Mouse (Mus musculus) CH12.LX (cell line): ENCODE data around the gene Chit1. TPM values are rescaled to one million over a fixed set of nuclear protein-coding genes. Genes with fewer than 3 reads are reported as not detected.

ENCODE experiments used
- DNase-seq: peaks from one replicate; pipeline ENCODE4 v3.0.0-alpha.2; 2013; ENCODE audit errors: extremely low read depth
- H3K27ac ChIP-seq: 2 replicates; pipeline ENCODE4 v1.5.1; 2012; ENCODE audit warnings: low read depth, mild to moderate bottlenecking, control low read depth, moderate library complexity; ENCODE audit not compliant: insufficient read depth
- H3K27me3 ChIP-seq: replicated peaks from 2 replicates; pipeline ENCODE3; 2012; ENCODE audit warnings: inconsistent platforms
- H3K36me3 ChIP-seq, 2 experiments: replicated peaks in 1 of 2; 2 replicates each; pipeline versions ENCODE3 to v1.6.1; 2012; ENCODE audit warnings: inconsistent platforms in 1 of 2, low read length in 1 of 2, mild to moderate bottlenecking in 1 of 2, mixed read lengths in 1 of 2, moderate library complexity in 1 of 2; ENCODE audit not compliant: control insufficient read depth in 1 of 2, insufficient read depth in 1 of 2
- H3K4me1 ChIP-seq, 2 experiments: 2 replicates each; pipeline ENCODE4 v1.6.1; 2012; ENCODE audit warnings: inconsistent platforms in 1 of 2, moderate library complexity in 1 of 2; ENCODE audit not compliant: insufficient read depth in 2 of 2, control insufficient read depth in 1 of 2
- H3K4me2 ChIP-seq: 2 replicates; pipeline ENCODE4 v1.6.1; 2012; ENCODE audit warnings: low read depth, mild to moderate bottlenecking, control low read depth; ENCODE audit not compliant: poor library complexity, insufficient read depth, severe bottlenecking
- H3K4me3 ChIP-seq, 3 experiments: fragments of 150-350 bp in 1 of 3; sonication (generic) in 1 of 3; replicated peaks in 1 of 3; 2 replicates each; pipeline versions ENCODE3 to v1.5.1; 2011 to 2012; ENCODE audit warnings: low read depth in 2 of 3, low read length in 2 of 3, mild to moderate bottlenecking in 2 of 3, moderate library complexity in 2 of 3, control low read depth in 1 of 3, improper control_type of control experiment in 1 of 3, inconsistent platforms in 1 of 3, mixed read lengths in 1 of 3; ENCODE audit not compliant: poor library complexity in 1 of 3
- H3K79me2 ChIP-seq: replicated peaks from 2 replicates; pipeline ENCODE4 v1.6.1; 2012; ENCODE audit warnings: mild to moderate bottlenecking, moderate library complexity; ENCODE audit not compliant: control insufficient read depth, poor library complexity, insufficient read depth, severe bottlenecking; ENCODE audit errors: extremely low read depth
- H3K9ac ChIP-seq: 2 replicates; pipeline ENCODE4 v1.6.1; 2012; ENCODE audit warnings: low read depth, mild to moderate bottlenecking, control low read depth, moderate library complexity; ENCODE audit not compliant: insufficient read depth
- H3K9me3 ChIP-seq: replicated peaks from 2 replicates; pipeline ENCODE3; 2012; ENCODE audit warnings: low read length, inconsistent platforms, mixed read lengths
- CHD1 ChIP-seq: IDR thresholded peaks from 2 replicates; pipeline ENCODE4 v1.6.1; 2012; ENCODE audit warnings: low read depth, low read length, improper control_type of control experiment, inconsistent platforms
- CHD2 ChIP-seq: IDR thresholded peaks from 2 replicates; pipeline ENCODE4 v1.6.1; 2011; ENCODE audit warnings: low read length, improper control_type of control experiment
- E2F4 ChIP-seq: IDR thresholded peaks from 2 replicates; pipeline ENCODE4 v1.6.1; 2011; ENCODE audit warnings: low read depth, low read length, improper control_type of control experiment; ENCODE audit not compliant: insufficient replicate concordance
- ELF1 ChIP-seq: IDR thresholded peaks from 2 replicates; pipeline ENCODE4 v1.6.1; 2014; ENCODE audit warnings: low read depth, mild to moderate bottlenecking, inconsistent platforms, low read length, improper control_type of control experiment
- EP300 ChIP-seq: IDR thresholded peaks from 2 replicates; pipeline ENCODE4 v1.6.1; 2011; ENCODE audit warnings: low read length, improper control_type of control experiment
- JUN ChIP-seq: IDR thresholded peaks from 2 replicates; pipeline ENCODE4 v1.6.1; 2011; ENCODE audit warnings: low read depth, mild to moderate bottlenecking, low read length, improper control_type of control experiment, moderate library complexity; ENCODE audit not compliant: insufficient read depth
- JUND ChIP-seq: conservative IDR thresholded peaks from 2 replicates; pipeline ENCODE4 v1.6.1; 2011; ENCODE audit warnings: low read depth, low read length, improper control_type of control experiment
- KAT2A ChIP-seq: IDR thresholded peaks from 2 replicates; pipeline ENCODE4 v1.6.1; 2012; ENCODE audit warnings: low read length, improper control_type of control experiment, inconsistent platforms; ENCODE audit not compliant: insufficient replicate concordance
- MAX ChIP-seq: IDR thresholded peaks from 2 replicates; pipeline ENCODE4 v1.6.1; 2011; ENCODE audit warnings: low read length, improper control_type of control experiment
- MXI1 ChIP-seq: IDR thresholded peaks from 2 replicates; pipeline ENCODE4 v1.6.1; 2011; ENCODE audit warnings: mild to moderate bottlenecking, low read depth, low read length, improper control_type of control experiment
- MYC ChIP-seq: IDR thresholded peaks from 2 replicates; pipeline ENCODE4 v1.6.1; 2011; ENCODE audit warnings: low read depth, mild to moderate bottlenecking, improper control_type of control experiment, low read length
- POLR2AphosphoS2 ChIP-seq: IDR thresholded peaks from 2 replicates; pipeline ENCODE4 v1.6.1; 2011; ENCODE audit warnings: low read depth, low read length, improper control_type of control experiment
- RCOR1 ChIP-seq: conservative IDR thresholded peaks from 2 replicates; pipeline ENCODE4 v1.6.1; 2012; ENCODE audit warnings: low read depth, mild to moderate bottlenecking, inconsistent platforms, low read length, improper control_type of control experiment
- SIN3A ChIP-seq: IDR thresholded peaks from 2 replicates; pipeline ENCODE4 v1.6.1; 2012; ENCODE audit warnings: low read length, improper control_type of control experiment, inconsistent platforms
- SMC3 ChIP-seq: IDR thresholded peaks from 2 replicates; pipeline ENCODE4 v1.6.1; 2011; ENCODE audit warnings: low read depth, low read length, improper control_type of control experiment
- TBP ChIP-seq: conservative IDR thresholded peaks from 2 replicates; pipeline ENCODE4 v1.6.1; 2011; ENCODE audit warnings: low read depth, low read length, improper control_type of control experiment
- UBTF ChIP-seq: IDR thresholded peaks from 2 replicates; pipeline ENCODE4 v1.6.1; 2012; ENCODE audit warnings: low read depth, mild to moderate bottlenecking, inconsistent platforms, low read length, improper control_type of control experiment, moderate library complexity
- USF1 ChIP-seq: IDR thresholded peaks from 2 replicates; pipeline ENCODE4 v1.6.1; 2014; ENCODE audit warnings: low read depth, mild to moderate bottlenecking, inconsistent platforms, low read length, improper control_type of control experiment
- ZC3H11A ChIP-seq: IDR thresholded peaks from 2 replicates; pipeline ENCODE4 v1.6.1; 2012; ENCODE audit warnings: low read depth, mild to moderate bottlenecking, inconsistent platforms, low read length, improper control_type of control experiment
- ZNF384 ChIP-seq: IDR thresholded peaks from 2 replicates; pipeline ENCODE4 v1.6.1; 2012; ENCODE audit warnings: low read depth, low read length, improper control_type of control experiment, inconsistent platforms
- dilution Hi-C: fragments of 300-500 bp; cut with MboI; formaldehyde crosslinking; loops from 2 replicates; pipeline ENCODE4 v1.14.3; 2020; ENCODE audit warnings: low sequenced_read_pairs; ENCODE audit not compliant: extremely low pct_unique_long_range_greater_than_20kb, extremely low pct_ligation_motif_present
- in situ Hi-C: fragments of 300-500 bp; cut with MboI; formaldehyde crosslinking; loops from 3 replicates; pipeline ENCODE4 v1.14.3; 2019; ENCODE audit warnings: low sequenced_read_pairs, low pct_ligation_motif_present, low pct_unique_long_range_greater_than_20kb, mixed read lengths
- polyA plus RNA-seq: library from polyadenylated mRNA; unstranded; fragments of >175 nt; gene quantifications from 2 replicates; pipeline ENCODE4 v1.2.1, GENCODE M21; 2012; ENCODE audit warnings: low read depth; ENCODE audit not compliant: insufficient read length
- total RNA-seq, 2 experiments: library from RNA; depleted of rRNA; stranded (reverse); fragments of 300-350 nt in 1 of 2; fragments of >200 nt in 1 of 2; gene quantifications; 2 replicates each; pipeline ENCODE4 v1.2.3; 2012 to 2014

Chit1 gene
- total and polyA plus RNA-seq, 3 experiments = 0.25 to 0.47 (median 0.36) TPM

GRCm38 (mm10) chr1:134146066-134146465, 35.0 kb downstream of the Chit1 start:
- Histone ChIP-seq H3K79me2 (no peaks in the 10 kb centered on the region), H3K9me3 (no peaks in the 10 kb centered on the region), H3K27ac (no peak overlapping the region), H3K4me3 (no peak overlapping the region), H3K27me3 (peaks cover 31% of the 10 kb centered on the region), H3K36me3 (no peaks in the 10 kb centered on the region), H3K9ac (no peak overlapping the region), H3K4me1 (peaks cover 0 to under 1% of the 10 kb centered on the region in 2 experiments; a peak in 1 of 4 replicates), H3K4me2 (no peak overlapping the region)
- in situ Hi-C loops (no loop called here), dilution Hi-C loops (no loop called here)
- no peak for DNase-seq
- no peak for TF ChIP-seq MYC
- TF ChIP-seq USF1 = no peak
- no peak for TF ChIP-seq ELF1

DNA sequence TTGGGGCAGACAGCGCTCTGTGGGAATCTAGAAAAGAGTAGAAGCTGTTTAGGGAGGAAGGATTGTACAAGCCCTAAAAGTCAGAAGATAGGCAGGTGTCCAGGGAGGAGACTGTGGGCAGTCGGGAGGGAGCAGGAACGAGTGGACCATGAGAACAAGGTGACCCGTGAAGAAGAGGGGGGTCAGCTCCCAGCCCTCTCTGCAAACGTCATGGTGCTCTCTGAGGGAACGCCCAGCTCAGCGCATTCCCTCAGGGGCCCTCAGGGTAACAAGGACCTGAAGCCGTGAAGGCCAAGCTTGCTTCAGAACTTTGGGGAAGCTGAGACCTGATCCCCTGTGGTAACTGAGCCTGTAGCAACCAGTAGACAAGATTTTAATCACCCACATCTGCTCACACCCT, 39.0 kb downstream of the Chit1 start:
- TF ChIP-seq MYC (no peak), JUND (no peak), CHD2 (no peak), MAX (no peak), UBTF (no peak), E2F4 (no peak), MXI1 (no peak)
- Histone ChIP-seq H3K27me3 (peaks cover 9% of the 10 kb centered on the region), H3K4me3 (no peak overlapping the region), H3K4me1 (peaks cover 0 to 9% of the 10 kb centered on the region in 2 experiments; a peak in 2 of 4 replicates), H3K36me3 (no peaks in the 10 kb centered on the region), H3K79me2 (no peaks in the 10 kb centered on the region), H3K27ac (no peak overlapping the region), H3K9ac (no peak overlapping the region), H3K4me2 (no peak overlapping the region), H3K9me3 (peaks cover 4% of the 10 kb centered on the region)
- dilution Hi-C loops = no loop called here
- DNase-seq = no peak
- in situ Hi-C loops = loop anchor here (5.0 kb wide), 3 partner anchors 42 to 172 kb away; partner anchors contain the start of gene Mybph

DNA sequence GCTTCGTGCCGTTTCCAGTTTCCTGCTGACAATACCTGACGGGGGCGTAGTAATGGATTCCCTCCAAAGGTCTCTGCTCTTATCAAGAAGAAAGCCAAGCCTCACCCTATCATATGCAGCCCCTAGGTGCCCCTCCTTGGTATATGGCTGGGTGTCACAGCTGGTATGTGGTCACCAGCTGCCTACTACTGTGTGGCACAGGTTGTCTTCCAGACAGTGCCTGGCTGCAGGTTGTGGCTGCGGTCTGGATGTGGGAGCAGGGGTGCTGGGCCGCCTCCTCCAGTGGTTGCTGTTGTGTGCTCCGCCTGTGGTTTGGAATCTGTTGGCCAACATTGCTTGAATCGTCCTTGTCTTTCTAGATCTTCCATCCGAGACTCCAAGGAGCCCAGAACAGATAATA, 39.7 kb downstream of the Chit1 start:
- no peaks in the 10 kb centered on the region for H3K36me3 ChIP-seq
- TF ChIP-seq POLR2AphosphoS2 (no peak), EP300 (no peak), SMC3 (no peak), SIN3A (no peak), JUN (no peak), ZNF384 (no peak), RCOR1 (no peak), CHD1 (no peak), E2F4 (no peak), KAT2A (no peak), ELF1 (no peak), ZC3H11A (no peak), TBP (no peak), JUND (no peak)
- peaks cover 6% of the 10 kb centered on the region for H3K9me3 ChIP-seq
- dilution Hi-C loops (no loop called here), in situ Hi-C loops (loop anchor here (5.0 kb wide), 3 partner anchors 42 to 172 kb away; partner anchors contain the start of gene Mybph)
- no peak overlapping the region for H3K9ac ChIP-seq
- H3K27ac ChIP-seq = no peak overlapping the region
- peaks cover 5% of the 10 kb centered on the region for H3K27me3 ChIP-seq
- H3K4me3 ChIP-seq = no peak overlapping the region
- H3K4me1 ChIP-seq = peaks cover 0 to 9% of the 10 kb centered on the region in 2 experiments; a peak in 2 of 4 replicates
- H3K79me2 ChIP-seq = no peaks in the 10 kb centered on the region
- DNase-seq = no peak
- H3K4me2 ChIP-seq = no peak overlapping the region
